Mouse (Mus musculus) hindbrain, embryonic 11.5 days (tissue): ENCODE results near the gene Gm12185. TPM values are rescaled to one million over a fixed set of nuclear protein-coding genes. Genes with fewer than 3 reads are reported as not detected.
A peak's percentile ranks its signal among the peaks of the same experiment; 100 is the strongest.

Experiments used
- ATAC-seq: fragments of 200-750 bp; cut with Nextera tagmentation; 2 replicates; pipeline ENCODE4 v1.8.0; 2017; ENCODE audit warnings: mild to moderate bottlenecking, moderate TSS enrichment, moderate library complexity; ENCODE audit not compliant: low FRiP score
- DNase-seq: peaks from one replicate; pipeline ENCODE4 v3.0.0-alpha.2; 2015; ENCODE audit warnings: low spot score
- H3K27ac ChIP-seq: fragments of 300-500 bp; sonication (generic); 2 replicates; pipeline ENCODE4 v1.5.1; 2014; ENCODE audit warnings: mild to moderate bottlenecking, low read depth, low read length
- H3K27me3 ChIP-seq: fragments of 300-500 bp; sonication (generic); 2 replicates; pipeline ENCODE4 v1.6.1; 2014; ENCODE audit warnings: mild to moderate bottlenecking, low read length, moderate library complexity, mixed read lengths; ENCODE audit not compliant: control insufficient read depth, insufficient read depth
- H3K36me3 ChIP-seq: fragments of 300-500 bp; sonication (generic); 2 replicates; pipeline ENCODE4 v1.6.1; 2014; ENCODE audit warnings: mild to moderate bottlenecking, low read length, moderate library complexity, mixed read lengths; ENCODE audit not compliant: control insufficient read depth, insufficient read depth
- H3K4me1 ChIP-seq: fragments of 300-500 bp; sonication (generic); replicated peaks from 2 replicates; pipeline ENCODE4 v1.6.1; 2014; ENCODE audit warnings: low read length, mixed read lengths; ENCODE audit not compliant: control insufficient read depth, insufficient read depth
- H3K4me2 ChIP-seq: fragments of 300-500 bp; sonication (generic); replicated peaks from 2 replicates; pipeline ENCODE4 v1.6.1; 2014; ENCODE audit warnings: mild to moderate bottlenecking, low read depth, low read length
- H3K4me3 ChIP-seq: fragments of 300-500 bp; sonication (generic); 2 replicates; pipeline ENCODE4 v1.5.1; 2014; ENCODE audit warnings: low read depth, low read length
- H3K9ac ChIP-seq: fragments of 300-500 bp; sonication (generic); 2 replicates; pipeline ENCODE4 v1.6.1; 2014; ENCODE audit warnings: low read depth, low read length
- H3K9me3 ChIP-seq: fragments of 300-500 bp; sonication (generic); 2 replicates; pipeline ENCODE4 v1.6.1; 2016; ENCODE audit warnings: low read length; ENCODE audit not compliant: control insufficient read depth
- WGBS: fragments of 180-500 bp; shearing (Covaris S2); extraction: QIAGEN DNeasy Blood & Tissue Kit; methylation state at CpG from one replicate; pipeline ENCODE4 v1.1.7; 2014; 5-methylcytosine and 5-hydroxymethylcytosine counted together
- polyA plus RNA-seq: library from polyadenylated mRNA; unstranded; fragments of >200 nt; fragmentation: Nextera tagmentation; extraction: Ambion mirVana; gene quantifications from 2 replicates; pipeline ENCODE4 v1.2.1, GENCODE M21; 2014

The Gm12185 gene
- polyA plus RNA-seq, 1 experiment from 2014 or later, result not detected

DNA sequence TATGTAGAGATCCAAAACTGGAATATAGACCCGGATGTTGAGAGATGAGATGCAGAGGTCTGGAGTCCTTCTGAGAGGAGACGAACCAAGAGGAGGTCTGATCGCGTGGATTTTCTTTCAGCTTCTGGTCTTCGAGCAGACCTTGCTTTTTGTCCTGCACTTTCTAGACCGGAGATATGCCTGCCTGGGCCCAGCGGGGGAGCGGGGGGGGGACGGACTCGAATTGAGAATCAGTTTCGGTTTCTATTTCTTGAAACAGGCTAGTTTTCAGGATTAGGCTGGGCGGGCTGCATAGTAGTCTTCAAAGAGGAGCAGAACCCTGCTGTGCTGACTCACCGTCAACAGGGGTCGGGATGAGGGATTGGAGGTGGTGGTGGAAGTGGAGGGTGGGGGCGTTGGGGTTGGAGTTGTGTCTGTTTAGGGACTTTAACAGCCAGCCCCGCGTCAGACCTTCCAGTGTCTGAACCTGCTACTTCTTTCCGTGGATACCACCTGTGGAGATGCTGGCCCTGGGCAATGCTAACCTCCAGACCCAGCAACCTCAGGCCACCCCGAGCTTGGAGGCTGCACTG is 120.7 kb downstream of the Gm12185 start, which contains the start of gene Irgm1:
Gene Irgm1 (minus strand): TSS at position 483 of the 572 bp plus-strand sequence.
- DNase-seq (peak; percentile 52), ATAC-seq (peak; percentile 65)
- no peaks in the 10 kb centered on the region for H3K27me3 ChIP-seq
- WGBS, result 3% methylated on average over 19 of the region's 19 CpGs
- H3K4me1 ChIP-seq, result no peaks in the 10 kb centered on the region
- H3K9me3 ChIP-seq, result no peaks in the 10 kb centered on the region
- no peak within 1 kb of the TSS for H3K27ac ChIP-seq
- no peaks in the 10 kb centered on the region for H3K36me3 ChIP-seq
- H3K9ac ChIP-seq, result peak within 1 kb of the TSS; percentile 7; the same call in 1 of the 2 replicates
- peak within 1 kb of the TSS; percentile 29 for H3K4me3 ChIP-seq
- peak within 1 kb of the TSS; percentile 46 for H3K4me2 ChIP-seq

DNA sequence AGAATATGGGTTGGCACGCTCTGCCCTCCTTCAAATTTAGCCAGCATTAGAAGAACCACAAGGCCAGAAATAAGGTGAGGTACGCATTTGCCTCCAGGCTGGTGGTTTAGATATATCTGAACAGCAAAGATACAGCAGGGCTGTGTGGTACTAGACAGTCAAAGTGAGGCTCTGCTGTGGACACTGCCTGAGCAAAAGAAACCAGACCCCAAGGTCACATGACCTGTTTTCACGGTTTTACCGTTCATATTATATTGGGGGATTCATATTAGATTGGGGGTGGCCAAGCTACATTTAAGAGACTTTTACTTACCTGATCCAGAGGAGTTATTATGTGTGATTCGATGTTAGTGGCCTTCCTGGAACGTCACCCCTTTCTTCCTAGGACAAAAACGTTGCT is 121.2 kb downstream of the Gm12185 start:
- DNase-seq (no peak), ATAC-seq (no peak)
- Histone ChIP-seq H3K27ac (no peak overlapping the region), H3K9me3 (no peaks in the 10 kb centered on the region), H3K4me3 (peak overlapping the region; percentile 29), H3K4me1 (no peaks in the 10 kb centered on the region), H3K9ac (no peak overlapping the region), H3K4me2 (peak overlapping the region; percentile 46), H3K27me3 (no peaks in the 10 kb centered on the region), H3K36me3 (no peaks in the 10 kb centered on the region)
- WGBS, result 44% methylated on average over 7 of the region's 7 CpGs

DNA sequence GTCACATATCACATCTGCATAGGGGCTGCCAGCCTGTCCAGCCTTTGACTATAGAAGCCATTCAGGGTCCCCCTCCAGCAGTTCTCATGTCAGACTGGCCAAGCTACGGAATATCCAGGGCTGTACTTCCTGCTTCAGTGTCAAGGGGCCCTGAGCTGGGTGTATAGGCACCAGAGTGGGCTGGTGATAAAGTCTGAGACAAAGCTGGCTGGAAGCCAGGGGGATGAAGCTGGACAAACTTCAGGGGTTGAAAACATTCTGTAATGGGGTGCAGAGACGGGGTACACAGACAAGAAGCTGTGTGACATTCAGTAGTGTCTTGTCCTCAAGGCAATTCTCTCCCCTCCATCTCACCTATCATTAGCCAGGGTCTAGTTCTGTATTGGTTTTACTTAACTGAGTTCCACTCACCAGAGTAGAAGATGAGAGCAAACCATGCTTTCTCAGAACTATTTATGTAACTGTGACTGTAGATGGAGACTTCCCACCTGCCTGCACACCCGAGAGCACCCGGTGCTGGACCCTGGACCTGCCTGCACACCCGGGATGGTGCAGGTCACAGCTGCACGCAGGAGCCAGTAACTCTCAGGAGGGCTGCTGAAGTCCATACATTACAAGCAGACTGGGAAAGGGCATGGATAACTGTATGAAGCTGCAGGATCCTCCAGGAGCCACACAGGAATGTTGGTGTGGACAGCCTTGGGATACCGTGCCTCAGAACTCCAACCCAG is 122.5 kb downstream of the Gm12185 start:
- Histone ChIP-seq H3K4me3 (no peak overlapping the region), H3K4me2 (no peak overlapping the region), H3K9me3 (no peaks in the 10 kb centered on the region), H3K27ac (no peak overlapping the region), H3K9ac (no peak overlapping the region), H3K27me3 (no peaks in the 10 kb centered on the region), H3K4me1 (no peaks in the 10 kb centered on the region), H3K36me3 (no peaks in the 10 kb centered on the region)
- 77% methylated on average over 7 of the region's 7 CpGs for WGBS
- ATAC-seq (no peak), DNase-seq (no peak)

DNA sequence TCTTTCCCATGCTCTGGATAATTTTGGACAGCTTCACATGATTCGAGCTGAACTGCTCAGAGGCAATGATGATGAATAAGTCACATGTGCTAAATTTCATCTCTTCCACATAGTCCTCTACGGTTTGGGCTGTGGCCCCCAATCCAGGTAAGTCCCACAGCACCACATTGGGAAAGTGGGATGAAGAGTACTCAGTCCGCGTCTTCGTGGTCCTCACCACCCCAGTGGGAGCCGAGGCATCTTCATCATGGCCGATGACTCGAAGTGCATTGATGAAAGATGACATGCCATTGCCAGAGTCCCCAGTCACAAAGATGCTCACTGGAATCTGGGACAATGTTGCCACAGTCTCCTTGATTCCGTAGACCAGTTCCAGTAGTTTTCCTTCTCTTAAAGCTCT is 125.5 kb downstream of the Gm12185 start:
- no peaks in the 10 kb centered on the region for H3K4me1 ChIP-seq
- H3K9me3 ChIP-seq, result no peaks in the 10 kb centered on the region
- ATAC-seq, result no peak
- no peaks in the 10 kb centered on the region for H3K27me3 ChIP-seq
- H3K36me3 ChIP-seq, result no peaks in the 10 kb centered on the region
- no peak overlapping the region for H3K27ac ChIP-seq
- no peak overlapping the region for H3K4me3 ChIP-seq
- no peak for DNase-seq
- H3K9ac ChIP-seq, result no peak overlapping the region
- H3K4me2 ChIP-seq, result no peak overlapping the region
- 95% methylated on average over 9 of the region's 9 CpGs for WGBS

DNA sequence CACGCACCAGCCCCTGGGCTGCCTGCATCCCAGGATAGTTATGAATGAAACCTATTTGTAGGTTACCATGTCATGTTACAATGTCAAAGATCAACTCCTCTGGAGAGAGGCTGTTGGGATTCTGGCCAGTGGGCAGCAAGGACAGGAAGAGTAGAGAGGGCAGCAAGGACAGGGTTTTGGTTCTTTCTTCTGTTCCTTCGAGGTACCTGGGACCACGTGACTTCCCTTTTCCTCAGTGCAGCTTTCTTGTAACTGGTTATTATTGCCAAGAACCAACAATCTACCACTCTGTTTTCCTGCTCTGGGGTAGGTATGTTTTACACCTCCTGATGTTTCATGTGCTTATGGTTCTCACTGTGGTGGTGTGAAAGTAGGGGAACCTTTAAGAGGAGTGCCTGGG is 128.2 kb downstream of the Gm12185 start:
- Histone ChIP-seq H3K4me1 (no peaks in the 10 kb centered on the region), H3K36me3 (no peaks in the 10 kb centered on the region), H3K4me3 (no peak overlapping the region), H3K9ac (no peak overlapping the region), H3K4me2 (no peak overlapping the region), H3K27me3 (0 out of 2 replicates have a peak, but pooled peaks cover 2% of the 10 kb centered on the region), H3K9me3 (no peaks in the 10 kb centered on the region), H3K27ac (no peak overlapping the region)
- ATAC-seq (no peak), DNase-seq (no peak)
- WGBS, result 89% methylated on average over 3 of the region's 3 CpGs

DNA sequence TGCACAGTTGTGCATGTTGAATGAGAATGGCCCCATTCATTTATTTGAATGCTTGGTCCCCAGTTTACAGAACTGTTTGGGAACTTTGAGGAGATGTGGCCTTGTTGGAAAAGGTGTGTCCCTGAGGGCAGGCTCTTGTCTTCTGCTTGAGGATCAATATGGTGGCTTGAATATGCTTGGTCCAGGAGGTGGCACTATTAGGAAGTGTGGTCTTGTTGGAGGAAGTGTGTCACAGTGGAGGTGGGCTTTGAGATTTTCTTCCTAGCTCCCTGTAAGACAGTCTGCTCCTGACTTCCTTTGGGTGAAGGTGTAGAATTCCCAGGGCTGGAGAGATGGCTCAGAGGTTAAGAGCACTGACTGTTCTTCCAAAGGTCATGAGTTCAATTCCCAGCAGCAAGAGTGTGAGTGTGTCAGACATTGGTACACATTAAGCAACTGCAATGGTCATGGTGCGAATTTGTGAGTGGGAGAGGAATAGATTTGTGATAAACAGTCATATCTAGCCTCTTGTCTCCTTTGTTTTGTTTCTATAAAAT is 129.2 kb downstream of the Gm12185 start:
- WGBS, result 85% methylated on average over 1 of the region's 1 CpGs

DNA sequence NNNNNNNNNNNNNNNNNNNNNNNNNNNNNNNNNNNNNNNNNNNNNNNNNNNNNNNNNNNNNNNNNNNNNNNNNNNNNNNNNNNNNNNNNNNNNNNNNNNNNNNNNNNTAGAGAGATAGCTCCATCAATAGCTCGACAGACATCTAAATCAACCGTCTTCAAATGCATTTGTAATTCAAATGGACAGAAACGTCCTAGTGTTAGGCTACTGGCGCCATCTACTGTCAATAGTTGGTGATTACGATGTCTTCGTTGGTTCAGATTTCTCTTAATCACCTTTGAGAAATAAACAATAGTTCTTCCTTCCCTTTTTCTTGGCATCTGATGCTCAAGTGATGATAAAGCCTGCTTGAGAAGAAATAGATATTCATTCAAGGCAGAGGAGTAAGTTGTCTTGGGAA is 133.0 kb downstream of the Gm12185 start:
- no peak overlapping the region for H3K27ac ChIP-seq
- H3K4me3 ChIP-seq, result no peak overlapping the region
- ATAC-seq (no peak), DNase-seq (peak; percentile 82)
- no peak overlapping the region; the same call in 1 of the 2 replicates for H3K4me2 ChIP-seq
- peaks cover 3% of the 10 kb centered on the region for H3K27me3 ChIP-seq
- no peaks in the 10 kb centered on the region for H3K36me3 ChIP-seq
- H3K9me3 ChIP-seq, result no peaks in the 10 kb centered on the region
- no peaks in the 10 kb centered on the region for H3K4me1 ChIP-seq
- no peak overlapping the region for H3K9ac ChIP-seq
- 1% methylated on average over 6 of the region's 6 CpGs for WGBS

More for the DNA sequence above, 129.2 kb downstream of the Gm12185 start:
- Histone ChIP-seq H3K4me1 (no peaks in the 10 kb centered on the region), H3K27ac (no peak overlapping the region), H3K4me3 (no peak overlapping the region), H3K36me3 (no peaks in the 10 kb centered on the region), H3K27me3 (0 out of 2 replicates have a peak, but pooled peaks cover 2% of the 10 kb centered on the region), H3K9ac (no peak overlapping the region), H3K4me2 (no peak overlapping the region), H3K9me3 (no peaks in the 10 kb centered on the region)
- DNase-seq (no peak), ATAC-seq (no peak)
